Mouse (Mus musculus) inflammation-experienced regulatory T-cells, adult 6 months (primary cell): ENCODE results near the gene Gucy2d. TPM values are rescaled to one million over a fixed set of nuclear protein-coding genes. Genes with fewer than 3 reads are reported as not detected.

Experiments used
- ATAC-seq: one replicate; pipeline ENCODE4 v1.8.0; 2017
- polyA plus RNA-seq, 3 experiments: library from polyadenylated mRNA; unstranded; fragments of 100-300 nt; shearing (Covaris generic); gene quantifications; one replicate each; pipeline ENCODE4 v1.2.1; 2017

Gene Gucy2d
- not detected for polyA plus RNA-seq

DNA sequence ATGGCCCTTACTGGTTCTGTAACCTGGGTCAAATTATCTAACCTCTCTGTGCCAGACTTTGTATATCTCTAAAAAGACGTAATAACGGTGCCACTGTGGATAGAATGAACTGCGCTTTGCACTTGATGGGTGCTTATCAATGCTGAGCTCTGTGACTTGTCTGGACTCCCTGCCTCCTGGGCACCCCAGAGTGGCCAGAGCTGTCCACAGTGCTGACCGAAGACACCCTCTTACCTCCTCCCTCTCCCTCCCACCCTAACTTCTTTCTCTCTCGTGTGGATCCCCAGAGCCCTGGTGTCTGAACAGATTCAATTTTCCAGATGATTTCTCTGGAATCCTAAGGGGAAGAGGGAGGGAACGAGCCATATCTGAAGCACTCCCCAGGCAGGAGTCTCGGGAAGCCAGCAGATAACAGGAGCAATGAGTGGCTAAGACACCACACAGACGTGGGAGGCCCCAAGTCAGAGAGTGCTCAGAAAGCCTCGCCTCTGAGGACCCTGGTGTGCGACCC is at the start of gene Gucy2d:
Gene Gucy2d (plus strand): TSS at position 461 of the 511 bp plus-strand sequence.
- no peak for ATAC-seq

DNA sequence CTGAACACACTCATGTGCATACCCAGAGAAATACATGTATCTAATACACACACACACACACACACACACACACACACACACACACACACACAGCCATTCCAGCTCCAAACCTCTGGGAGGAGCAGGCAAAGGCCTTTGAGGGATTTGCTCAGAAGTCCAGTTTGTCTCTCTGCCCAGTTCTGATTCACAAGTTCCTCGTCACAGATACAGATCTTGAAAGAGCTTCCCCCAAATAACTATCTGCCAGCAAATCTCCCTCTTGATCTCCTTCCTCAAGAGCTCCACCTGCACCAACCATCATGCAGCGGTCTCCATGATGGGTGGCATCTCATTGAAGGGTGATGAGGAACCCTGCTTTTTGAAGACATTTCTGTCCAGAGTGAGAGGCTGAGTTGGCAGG is 49.7 kb upstream of the Gucy2d start:
- no peak for ATAC-seq

DNA sequence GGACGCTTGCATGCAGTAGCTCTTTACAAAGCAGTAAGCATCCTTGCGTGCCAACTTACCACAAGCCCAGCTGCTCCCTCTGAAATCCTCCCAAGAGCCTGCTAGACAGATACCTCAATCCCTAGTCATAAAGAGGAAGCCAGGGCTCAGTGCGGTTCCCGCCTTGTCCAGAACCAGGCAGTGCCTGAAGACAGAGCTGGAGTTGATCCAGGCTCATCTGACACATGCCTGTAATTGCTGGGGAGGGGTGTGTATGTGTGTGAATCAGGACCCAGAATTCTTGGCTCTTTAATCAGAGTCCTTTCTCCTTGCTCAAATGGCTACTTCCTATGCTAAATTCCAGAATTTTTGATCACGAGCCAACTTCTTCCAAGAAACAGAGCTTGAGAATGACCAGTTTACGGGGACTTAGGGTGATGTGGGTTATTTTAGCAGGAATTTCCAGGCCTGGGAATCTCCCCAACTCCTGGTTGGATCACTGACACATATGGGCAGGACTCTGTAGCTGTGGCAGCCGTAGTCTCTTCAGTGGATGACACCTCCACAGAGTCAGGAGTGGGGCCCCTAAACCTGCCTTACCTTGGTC is 48.8 kb upstream of the Gucy2d start:
- no peak for ATAC-seq

DNA sequence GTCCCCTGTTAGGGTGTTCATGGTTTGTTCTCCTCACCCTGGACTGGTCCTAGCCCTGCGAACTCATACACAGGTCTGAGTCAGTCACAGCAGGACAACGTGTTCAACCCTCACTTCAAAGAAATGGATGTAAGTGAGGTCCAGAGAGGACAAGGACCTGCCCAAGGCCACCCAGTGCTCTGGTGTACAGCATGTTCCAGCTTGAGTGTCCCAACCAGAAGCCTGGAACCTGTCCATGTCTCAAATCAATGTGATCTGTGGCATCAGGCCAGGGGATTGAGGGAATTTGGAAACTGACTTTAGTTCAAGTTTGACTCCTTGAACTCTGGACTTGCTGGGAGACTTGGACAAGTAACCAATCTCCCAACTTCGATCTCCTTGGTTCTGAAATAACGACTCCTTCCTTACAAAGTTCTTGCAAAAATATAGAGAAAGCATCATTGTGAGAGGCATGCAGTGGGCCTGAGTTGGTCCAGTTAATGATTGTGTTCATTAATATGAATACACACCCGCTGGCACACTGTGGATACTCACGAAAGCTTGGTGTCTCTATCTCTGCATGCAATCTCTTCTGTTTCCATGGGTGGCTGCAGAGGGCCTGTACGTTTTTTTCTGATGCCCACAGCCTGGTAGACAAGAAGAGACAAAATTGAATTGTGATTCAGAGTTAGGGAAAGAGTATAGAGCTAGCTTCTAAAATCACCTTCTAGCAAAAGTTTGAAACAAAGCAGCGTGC is 47.6 kb upstream of the Gucy2d start:
- ATAC-seq: no peak

DNA sequence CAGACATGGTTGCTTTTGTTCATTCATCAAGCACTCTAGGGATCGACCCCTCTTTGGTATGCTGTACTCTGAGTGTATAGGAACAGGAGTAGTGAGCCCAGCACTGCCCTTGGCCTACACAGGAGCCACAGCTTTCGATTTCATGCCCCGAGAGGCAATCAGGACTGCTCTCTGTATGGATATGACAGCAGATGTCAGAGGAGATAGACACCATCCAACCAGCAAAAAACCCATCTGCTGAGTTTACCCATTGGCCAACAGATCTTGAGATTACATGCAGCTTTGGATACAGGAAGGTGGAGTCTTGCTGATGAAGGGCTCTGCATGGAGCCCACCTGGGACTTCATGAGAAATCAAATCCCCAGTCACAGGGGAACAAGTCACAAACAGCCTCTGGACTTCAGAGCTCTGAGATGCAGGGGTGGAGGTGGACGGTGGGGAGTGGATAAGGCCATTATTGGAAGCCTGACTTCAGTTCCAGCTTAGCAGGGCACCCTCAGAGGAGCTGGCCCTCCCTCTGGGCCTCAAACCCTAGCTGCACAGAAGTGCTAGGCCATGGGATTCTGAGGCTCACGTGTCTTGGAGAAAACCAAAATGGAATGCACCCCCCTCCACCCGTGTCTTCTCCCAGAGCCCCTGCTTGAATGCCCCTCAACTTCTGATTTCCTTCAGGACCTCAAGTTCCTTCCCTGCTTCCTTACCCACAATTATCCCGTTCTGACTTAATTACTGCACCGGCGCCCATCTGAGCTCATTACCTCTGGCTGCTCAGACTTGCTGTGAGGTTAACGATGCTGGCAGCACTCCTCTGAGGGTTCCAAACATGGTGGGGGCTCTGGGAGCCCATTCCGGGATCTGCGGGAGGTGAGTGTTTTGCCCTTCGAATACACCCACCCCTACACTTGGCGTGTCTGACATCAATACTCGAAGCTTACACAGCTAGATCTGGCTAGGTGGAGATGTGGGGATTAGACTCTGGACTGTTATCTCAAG is 37.3 kb upstream of the Gucy2d start:
- no peak for ATAC-seq

DNA sequence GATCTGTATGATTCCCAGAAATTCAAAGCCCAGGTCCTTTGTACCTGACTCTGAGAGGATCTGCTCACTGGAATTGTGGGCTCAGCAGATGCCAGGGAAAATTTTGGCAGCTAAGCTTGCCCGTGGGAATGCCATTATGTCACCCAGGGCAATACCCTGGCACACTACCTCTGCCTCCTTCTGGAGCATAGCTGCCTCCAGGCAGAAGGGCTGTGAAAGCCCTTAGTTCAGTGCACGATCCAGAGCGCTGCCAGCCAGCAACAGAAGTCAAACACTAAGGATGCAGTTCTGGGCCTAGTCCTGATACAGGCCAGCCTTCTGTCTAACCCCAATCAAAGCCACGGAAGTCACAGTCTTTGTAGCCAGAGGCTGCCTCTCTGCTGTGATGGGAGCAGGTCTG is 36.2 kb upstream of the Gucy2d start:
- ATAC-seq: no peak

DNA sequence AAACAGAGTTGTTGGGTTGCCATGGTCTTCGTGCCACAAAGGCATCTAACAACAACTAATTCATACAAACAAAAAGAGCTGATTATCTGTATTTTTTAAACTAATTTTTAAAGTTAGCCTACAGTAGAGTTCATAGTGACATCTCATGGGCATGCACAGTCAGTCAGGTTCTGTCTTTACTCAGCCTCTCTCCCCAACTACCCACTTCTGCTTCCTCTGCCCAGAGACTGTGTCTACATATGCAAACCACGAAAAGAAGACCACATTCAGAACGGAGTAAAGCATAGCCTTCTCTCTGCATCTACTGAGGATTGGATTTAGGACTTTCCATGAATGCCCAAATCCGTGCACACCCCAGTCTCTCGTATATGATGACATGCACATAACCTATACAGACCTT is 32.6 kb upstream of the Gucy2d start:
- no peak for ATAC-seq

DNA sequence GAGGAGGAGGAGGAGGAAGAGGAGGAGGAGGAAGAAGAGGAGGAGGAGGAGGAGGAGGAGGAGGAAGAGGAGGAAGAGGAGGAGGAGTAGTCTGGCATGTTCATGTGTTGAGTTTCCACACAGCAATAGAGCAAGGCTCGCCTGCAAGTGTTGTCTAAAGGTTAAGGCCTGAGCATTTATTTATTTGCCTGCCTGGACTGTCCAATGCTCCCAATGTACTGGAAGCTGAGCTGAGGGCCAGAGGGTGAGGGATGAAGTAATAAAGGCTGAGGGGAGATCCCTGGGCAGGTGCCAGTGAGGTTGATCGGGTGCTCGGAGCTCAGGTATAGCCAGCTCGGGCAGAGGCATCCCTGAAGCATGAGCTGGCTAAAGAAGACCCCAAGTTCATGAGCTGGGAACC is 27.1 kb upstream of the Gucy2d start:
- no peak for ATAC-seq

DNA sequence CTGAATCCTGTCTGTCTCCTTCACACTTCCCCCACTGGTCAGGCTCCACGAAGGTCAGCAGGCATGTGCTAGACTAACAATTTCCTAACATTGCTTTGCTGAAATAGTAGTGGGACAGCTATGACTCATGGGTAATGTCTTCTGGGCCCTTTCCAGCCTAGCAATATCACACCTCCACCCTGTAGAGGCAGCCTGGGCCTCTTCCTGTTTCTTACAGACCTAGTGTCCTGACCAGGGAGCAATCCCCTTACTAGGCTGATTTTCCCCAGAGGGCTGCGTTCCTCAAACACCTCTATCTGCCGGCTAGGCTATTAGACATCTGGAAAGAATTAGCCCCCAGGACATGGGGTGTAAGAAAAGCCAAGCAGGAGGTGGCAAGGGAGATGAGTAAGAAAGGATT is 24.7 kb upstream of the Gucy2d start:
- no peak for ATAC-seq

DNA sequence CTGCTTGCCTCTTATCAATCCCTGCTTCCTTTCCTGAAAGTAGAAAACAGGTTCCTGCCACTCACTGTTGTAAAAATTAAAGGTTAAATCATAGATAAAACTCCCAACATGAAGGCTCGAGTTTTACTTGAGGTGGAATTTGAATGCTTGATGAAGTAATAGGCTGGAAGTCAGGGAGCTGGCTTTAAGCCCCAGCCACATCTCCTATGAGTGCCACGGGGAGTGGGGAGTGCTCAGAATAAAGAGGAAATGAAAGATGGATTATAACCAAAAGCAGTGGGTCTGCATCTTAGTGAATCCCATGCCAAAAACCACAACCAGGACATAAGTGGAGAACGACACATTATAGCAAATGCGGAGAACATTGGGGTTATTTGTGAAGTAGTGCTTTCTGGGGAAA is 24.2 kb upstream of the Gucy2d start:
- no peak for ATAC-seq

DNA sequence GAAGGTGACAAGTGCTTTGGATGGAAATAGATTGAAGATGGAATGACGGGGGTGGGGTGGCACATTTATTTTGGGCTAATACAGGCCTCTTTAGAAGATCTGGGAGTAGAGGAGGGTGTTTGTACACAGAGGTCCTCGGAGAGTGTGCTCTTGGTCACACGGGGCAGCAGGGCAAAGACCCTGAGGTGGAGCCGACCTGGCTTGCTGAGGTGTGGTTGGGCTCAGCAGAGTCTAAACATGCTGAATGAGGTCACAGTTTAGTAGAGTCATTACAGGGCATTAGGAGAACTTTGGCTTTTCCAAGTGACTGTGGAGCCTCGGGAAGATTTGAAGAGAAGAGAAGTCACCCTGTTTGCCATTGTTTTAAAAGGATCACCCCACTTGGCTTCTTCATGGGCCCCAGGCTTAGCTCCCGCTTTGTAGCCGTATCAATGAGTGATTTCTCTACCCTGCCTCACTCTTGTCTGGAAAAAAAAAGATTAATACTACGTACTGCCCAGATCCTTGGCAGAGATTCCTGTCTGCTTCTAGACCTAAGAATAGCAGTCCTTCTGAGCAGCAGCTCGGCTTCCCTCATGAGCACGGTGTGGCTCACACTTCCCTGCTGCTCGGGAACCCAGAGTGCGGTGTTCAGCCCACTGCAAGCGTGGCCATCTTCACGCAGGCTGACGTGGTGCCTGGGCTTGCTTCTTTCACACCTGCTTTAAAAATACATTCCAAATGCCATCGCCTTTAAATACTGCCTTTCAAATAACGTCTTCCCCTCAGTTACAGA is 22.0 kb upstream of the Gucy2d start:
- ATAC-seq: no peak

DNA sequence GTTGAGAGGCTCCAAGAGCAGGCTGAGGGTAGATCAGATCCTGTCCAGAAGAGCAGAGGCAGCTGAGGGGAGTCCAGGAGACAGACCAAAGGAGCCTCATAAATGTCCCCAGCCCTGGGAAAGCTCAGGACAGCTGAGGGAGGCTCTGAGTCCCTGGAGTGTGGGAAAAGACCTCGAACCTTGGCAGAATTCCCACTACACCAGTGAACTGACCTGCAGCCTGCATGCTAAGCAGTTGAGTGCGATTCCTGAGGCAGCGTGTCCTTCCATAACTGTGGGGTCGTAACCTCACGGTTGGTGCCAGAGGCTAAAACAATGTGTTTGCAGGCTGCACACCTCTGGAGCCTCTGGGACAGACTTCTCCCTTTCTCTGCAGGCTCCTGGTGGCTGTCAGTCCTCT is 20.9 kb upstream of the Gucy2d start:
- ATAC-seq: no peak

DNA sequence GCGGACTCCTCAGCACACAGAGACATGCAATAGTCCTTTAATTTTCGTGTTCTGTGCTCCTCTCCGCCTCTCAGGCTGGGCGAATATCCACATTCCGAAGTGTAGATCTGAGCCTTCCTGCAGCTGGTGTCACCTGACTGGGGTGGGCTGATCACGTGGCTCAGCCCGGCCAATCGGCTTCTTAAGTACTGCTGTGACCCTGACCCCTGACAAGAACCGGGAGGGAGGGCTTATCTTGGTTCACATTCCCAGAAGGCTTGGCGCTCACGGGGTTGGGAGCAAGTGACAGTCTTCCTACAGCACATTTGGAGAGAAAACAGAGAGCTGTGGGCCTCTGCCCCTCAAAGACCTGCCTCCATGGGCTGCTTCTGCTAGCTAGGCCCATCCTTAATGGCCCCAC is 16.7 kb upstream of the Gucy2d start:
- ATAC-seq: no peak

DNA sequence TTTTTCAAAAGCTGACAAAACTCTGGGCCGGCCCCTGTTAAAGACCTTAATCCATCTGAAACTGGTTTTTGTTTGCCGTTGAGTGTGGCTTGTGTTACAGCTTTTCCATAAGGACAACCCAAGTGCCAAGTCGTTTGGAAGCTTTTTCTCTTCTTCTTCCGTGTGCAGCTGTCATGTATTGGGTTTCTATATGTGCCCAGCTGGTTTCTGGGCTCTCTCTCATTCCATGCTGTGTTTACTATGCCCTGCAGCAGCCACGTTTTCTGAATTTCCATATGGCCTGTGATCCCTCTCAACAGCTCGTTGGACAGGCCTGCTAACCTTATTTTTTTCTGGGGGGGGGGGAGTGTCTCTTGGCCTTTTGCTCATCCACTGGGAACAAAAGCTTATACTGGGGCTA is 15.8 kb upstream of the Gucy2d start:
- ATAC-seq: no peak

DNA sequence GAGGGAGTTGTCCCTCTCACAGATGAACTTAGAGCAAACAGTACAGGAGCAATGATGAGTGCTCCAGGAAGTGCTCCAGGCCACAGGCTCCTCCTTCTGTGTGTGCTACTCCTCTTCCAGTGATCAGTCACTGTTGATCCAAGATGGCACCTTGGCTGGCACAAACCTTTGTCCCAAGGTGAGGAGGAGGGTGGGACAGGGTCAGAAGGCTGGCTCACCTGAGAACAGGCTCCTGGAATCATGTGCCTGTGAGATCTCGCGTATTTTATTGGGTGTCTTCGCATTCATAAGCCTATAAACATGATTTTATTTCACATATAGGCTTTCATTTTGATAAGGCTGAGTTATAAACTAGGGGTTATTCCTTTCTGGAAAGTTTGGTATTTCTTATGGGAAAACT is 14.7 kb upstream of the Gucy2d start:
- ATAC-seq: no peak

DNA sequence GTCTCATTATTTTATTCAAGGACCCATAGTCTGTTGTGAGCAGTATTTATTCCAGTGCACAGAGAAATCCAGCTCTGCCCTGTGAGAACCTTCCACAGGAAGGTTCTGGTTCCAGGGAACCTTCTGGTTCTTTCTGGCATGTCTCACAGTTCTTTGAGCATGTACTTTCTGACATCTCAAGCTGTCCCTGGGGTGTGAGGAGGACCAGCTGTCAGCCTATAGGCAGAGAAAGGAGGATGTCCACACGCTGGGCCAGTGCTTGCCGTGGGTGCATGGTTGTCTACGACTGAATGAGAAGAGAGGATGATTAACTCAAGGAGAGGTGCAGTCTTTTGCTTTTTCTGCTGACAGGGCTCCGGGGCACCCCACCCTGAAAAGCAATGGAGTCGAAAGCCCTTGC is 13.6 kb upstream of the Gucy2d start:
- ATAC-seq: no peak

DNA sequence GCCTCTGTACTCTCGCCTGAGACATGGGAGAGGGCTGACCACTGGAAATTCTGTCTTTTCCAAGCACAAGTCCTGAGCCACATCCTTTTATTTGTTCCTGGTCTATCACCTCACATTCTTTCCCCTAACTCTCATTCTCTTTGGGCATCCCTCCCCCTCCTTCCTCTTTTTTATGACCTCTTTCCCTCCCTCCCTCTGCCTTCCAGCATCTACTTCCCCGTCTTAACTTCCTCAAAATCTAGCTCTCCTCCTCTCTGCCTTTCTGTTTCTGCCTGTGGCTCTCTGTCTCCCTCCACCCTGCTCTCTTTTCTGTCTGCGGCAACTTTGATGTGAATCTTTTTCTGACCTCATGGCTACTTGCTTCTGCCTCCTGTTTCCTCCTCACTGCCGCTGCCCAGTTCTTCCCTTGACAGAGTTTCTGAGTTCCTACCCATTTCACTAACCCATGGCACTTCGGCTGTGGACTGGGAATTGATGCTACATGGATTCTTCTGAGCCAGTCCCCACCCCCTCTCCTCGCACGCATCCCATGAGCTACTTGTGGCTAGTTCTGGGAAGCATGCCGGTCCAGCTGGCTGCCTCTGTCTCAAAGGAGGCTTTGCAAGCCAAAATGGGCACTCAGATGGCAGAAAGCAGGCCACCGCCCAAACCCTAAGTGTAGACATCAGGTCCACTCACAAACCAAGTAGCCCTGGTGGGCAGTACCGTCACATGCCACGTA is 12.9 kb upstream of the Gucy2d start:
- no peak for ATAC-seq

DNA sequence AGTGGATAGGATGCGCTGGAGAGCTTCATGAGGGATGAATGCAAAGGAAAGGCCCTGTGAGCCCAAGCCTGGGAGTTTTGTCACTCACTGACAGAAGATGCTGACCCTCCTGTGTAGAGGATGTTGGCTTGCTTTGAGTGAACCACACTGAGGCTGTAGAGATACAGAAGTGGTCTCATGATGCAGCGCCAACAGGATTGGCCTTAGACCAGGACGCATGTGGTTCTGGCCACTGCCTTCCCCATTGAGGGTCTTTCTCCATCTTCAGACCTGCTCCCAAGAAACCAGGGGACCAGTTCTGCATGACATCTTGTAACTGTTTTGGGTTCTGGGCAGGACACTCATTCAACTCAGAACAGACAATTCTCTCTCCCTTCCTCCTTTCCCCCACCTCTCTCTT is 10.6 kb upstream of the Gucy2d start:
- ATAC-seq: no peak

DNA sequence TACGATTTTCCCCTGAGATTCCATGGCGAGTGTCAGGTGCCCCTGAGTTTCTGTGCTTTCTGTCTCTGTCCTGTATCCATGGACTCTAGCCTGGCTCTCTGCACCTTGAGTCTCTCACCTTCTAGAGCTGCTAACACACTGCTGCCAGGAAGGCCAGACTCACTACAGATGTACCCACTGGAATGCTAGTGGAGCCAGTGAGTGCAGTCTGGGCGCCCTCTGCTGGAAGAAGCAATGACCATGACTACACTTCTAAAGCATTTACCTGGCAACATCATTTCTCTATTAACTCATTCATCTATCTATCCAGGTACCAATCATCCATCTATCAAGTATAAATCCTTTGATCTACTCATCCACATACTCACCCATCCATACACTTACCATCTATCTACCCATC is 9.4 kb upstream of the Gucy2d start:
- no peak for ATAC-seq

DNA sequence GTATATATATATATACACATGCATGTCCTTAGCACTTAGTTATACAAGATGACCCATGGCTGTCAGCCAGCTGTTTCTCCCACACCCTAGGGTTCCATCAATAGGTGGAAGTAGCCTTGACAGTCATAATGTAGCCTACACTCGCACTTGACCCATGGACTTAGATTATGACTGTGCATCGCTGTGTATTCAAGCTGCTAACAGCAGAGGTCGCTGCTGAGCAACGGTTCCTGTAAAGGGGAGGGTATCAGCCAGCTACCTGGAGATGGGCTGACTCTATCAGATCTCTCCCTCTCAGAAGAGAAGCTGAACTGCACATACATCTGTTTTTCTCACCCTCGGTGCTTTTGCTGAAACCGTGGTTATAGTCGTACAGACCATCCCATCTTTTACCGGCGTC is 2.6 kb upstream of the Gucy2d start:
- ATAC-seq: no peak

DNA sequence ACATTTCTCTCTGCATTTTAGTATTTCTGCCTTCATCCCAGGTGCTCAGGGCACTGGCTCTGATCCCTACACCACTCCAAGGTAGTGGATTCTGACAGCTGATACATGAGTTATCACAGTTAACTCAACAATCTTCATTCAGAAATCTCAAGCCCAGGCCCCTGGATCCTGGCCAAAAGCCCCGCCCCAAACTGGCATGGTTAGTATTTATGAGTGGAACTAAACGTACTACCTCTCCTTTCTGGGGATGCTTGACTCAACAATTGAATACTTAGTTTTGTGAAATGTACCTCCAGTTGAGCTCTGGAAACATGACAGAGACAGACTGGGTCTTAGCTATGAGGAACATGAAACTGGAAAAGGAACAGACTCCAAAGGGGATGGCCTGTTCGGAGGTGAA is 6.7 kb downstream of the Gucy2d start:
- no peak for ATAC-seq
